Mouse (Mus musculus): ENCODE measurements around the gene Des. TPM values are rescaled to one million over a fixed set of nuclear protein-coding genes. Genes with fewer than 3 reads are reported as not detected.

Gene Des
- polyA plus RNA-seq, 1 experiment from 2014 or later = 13.8 TPM

DNA sequence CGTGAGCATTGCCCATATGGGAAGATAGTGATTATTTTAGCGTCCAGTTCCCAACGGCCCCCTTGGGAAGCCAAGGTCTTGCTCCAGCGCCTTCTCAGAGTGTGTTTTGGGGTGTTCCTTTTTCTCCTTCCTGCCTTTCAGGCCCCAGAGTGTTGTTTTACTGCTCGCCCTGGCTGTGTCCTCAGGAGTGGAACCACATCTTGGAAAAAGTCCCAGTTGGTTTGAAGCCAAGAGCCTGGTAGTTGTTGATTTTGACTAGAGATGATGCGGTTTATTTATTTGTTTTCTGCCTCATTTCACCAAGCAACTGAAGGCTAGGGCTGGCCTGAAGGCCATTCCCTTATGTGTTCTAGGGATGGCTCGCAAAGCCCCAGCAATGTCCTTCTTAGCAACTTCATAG is 2.9 kb upstream of the Des start:
- H3K4me2 ChIP-seq = no peak overlapping the region
- H3K9ac ChIP-seq = no peak overlapping the region
- no peaks in the 10 kb centered on the region for H3K9me3 ChIP-seq
- peaks cover 44% of the 10 kb centered on the region for H3K27me3 ChIP-seq
- ATAC-seq (ENCODE audit: insufficient number of reproducible peaks, insufficient read depth, low FRiP score, low TSS enrichment, low read depth) = no peak
- 70% methylated on average over 7 of the region's 7 CpGs for WGBS
- H3K4me3 ChIP-seq = no peak overlapping the region
- peaks cover 26% of the 10 kb centered on the region for H3K4me1 ChIP-seq
- H3K27ac ChIP-seq = no peak overlapping the region
- H3K36me3 ChIP-seq = no peaks in the 10 kb centered on the region

DNA sequence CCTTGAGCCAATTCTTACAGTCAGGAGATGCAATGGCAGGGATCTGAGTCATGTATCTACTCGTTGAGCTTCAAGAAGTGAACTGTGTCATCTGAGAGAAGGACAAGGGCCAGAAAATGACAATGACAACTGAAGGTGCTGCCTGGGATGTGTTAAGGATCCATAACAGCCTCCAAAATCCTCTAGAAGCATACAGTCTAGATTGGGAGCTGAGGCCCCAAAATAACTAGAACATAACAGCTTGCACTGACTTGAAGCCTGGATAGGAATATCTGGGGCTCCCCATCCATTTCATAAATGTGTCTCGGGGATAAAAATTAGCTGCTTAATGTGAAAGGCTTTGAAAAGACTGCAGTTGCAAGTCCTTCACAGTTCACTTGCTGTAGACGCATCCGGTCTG is 2.1 kb upstream of the Des start:
- peaks cover 46% of the 10 kb centered on the region for H3K27me3 ChIP-seq
- H3K9me3 ChIP-seq = no peaks in the 10 kb centered on the region
- no peak overlapping the region for H3K4me2 ChIP-seq
- no peak overlapping the region for H3K4me3 ChIP-seq
- ATAC-seq (ENCODE audit: insufficient number of reproducible peaks, insufficient read depth, low FRiP score, low TSS enrichment, low read depth) = no peak
- no peak overlapping the region for H3K27ac ChIP-seq
- WGBS = 86% methylated on average over 4 of the region's 4 CpGs
- peaks cover 26% of the 10 kb centered on the region for H3K4me1 ChIP-seq
- no peaks in the 10 kb centered on the region for H3K36me3 ChIP-seq
- no peak overlapping the region for H3K9ac ChIP-seq

DNA sequence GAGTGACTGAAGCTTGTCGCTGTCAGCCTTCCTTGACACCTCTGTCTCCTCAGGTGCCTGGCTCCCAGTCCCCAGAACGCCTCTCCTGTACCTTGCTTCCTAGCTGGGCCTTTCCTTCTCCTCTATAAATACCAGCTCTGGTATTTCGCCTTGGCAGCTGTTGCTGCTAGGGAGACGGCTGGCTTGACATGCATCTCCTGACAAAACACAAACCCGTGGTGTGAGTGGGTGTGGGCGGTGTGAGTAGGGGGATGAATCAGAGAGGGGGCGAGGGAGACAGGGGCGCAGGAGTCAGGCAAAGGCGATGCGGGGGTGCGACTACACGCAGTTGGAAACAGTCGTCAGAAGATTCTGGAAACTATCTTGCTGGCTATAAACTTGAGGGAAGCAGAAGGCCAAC is 783 bp upstream of the Des start:
- Histone ChIP-seq H3K4me2 (peak overlapping the region; percentile 5; the same call in 1 of the 2 replicates), H3K4me1 (peaks cover 26% of the 10 kb centered on the region), H3K27ac (no peak overlapping the region), H3K9me3 (no peaks in the 10 kb centered on the region), H3K4me3 (no peak overlapping the region), H3K27me3 (peaks cover 46% of the 10 kb centered on the region), H3K9ac (no peak overlapping the region), H3K36me3 (no peaks in the 10 kb centered on the region)
- WGBS = 72% methylated on average over 13 of the region's 13 CpGs
- no peak for ATAC-seq (ENCODE audit: insufficient number of reproducible peaks, insufficient read depth, low FRiP score, low TSS enrichment, low read depth)

DNA sequence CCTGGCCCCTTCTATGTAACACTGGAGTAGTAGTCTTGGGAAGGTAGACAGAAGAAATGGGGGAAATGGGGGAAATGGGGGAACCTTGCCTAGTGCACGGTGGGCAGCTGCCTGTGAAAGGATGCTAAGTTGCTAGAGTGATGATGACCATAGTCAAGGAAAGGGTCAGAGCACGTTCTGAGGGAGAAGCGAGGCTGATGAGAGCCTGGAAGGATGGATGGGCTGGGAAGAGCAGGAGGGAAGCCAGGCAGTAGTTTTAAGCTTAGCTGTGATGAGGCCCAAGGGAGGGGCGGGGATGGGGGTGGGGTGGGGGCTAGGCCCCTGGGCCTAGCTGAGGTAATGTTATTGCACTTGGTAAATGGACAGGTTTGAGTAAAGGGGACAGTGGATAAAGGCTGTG is 994 bp downstream of the Des start:
- peak overlapping the region; percentile 41 for H3K4me3 ChIP-seq
- no peaks in the 10 kb centered on the region for H3K36me3 ChIP-seq
- H3K4me1 ChIP-seq = peaks cover 32% of the 10 kb centered on the region
- 55% methylated on average over 4 of the region's 4 CpGs for WGBS
- ATAC-seq (ENCODE audit: insufficient number of reproducible peaks, insufficient read depth, low FRiP score, low TSS enrichment, low read depth) = no peak
- H3K4me2 ChIP-seq = peak overlapping the region; percentile 55; the same call in 1 of the 2 replicates
- no peak overlapping the region for H3K27ac ChIP-seq
- H3K9ac ChIP-seq = no peak overlapping the region
- peaks cover 51% of the 10 kb centered on the region for H3K27me3 ChIP-seq
- no peaks in the 10 kb centered on the region for H3K9me3 ChIP-seq

DNA sequence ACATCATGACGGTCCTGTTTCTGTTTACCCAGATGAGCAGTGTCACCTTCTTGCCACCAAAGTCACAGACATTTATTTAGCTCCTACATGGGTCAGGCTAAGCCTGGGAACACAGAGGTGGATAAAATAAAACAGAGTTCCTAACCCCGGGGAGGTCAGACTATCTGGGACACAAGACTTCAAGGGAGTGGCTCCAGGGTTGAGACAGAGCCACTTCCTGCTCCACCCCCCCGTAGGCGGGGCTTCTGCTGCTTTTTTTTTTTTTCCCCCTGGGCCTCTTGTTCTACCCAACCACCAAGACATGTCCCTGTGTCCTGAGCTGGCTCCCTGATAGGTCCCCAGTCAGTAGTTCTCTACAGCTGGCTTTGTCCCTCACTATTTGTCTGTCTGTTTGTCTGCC is 1.6 kb downstream of the Des start:
- H3K4me3 ChIP-seq = no peak overlapping the region
- WGBS = 36% methylated on average over 4 of the region's 4 CpGs
- no peaks in the 10 kb centered on the region for H3K36me3 ChIP-seq
- no peak for ATAC-seq (ENCODE audit: insufficient number of reproducible peaks, insufficient read depth, low FRiP score, low TSS enrichment, low read depth)
- no peaks in the 10 kb centered on the region for H3K9me3 ChIP-seq
- H3K4me2 ChIP-seq = no peak overlapping the region
- H3K27me3 ChIP-seq = peaks cover 51% of the 10 kb centered on the region
- H3K4me1 ChIP-seq = peaks cover 32% of the 10 kb centered on the region
- no peak overlapping the region for H3K27ac ChIP-seq
- H3K9ac ChIP-seq = no peak overlapping the region

DNA sequence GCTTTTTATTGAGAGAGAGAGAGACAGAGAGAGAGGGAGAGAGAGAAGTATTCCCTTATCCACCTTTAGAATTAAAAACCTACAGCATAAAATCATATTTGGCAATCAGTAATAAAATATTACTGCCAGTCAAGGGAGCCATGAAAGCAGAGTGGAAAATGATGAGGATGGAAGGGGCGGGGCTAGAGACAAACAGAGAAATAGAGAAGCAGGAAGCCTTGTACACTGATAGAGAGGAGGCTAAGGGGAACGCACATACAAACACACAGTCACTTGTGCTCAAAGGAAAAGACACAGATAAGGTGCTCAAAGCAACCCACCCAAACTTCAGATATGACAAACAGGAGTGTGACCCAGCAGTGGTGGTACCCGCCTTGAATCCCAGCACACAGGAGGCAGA is 3.7 kb downstream of the Des start:
- no peak for ATAC-seq (ENCODE audit: insufficient number of reproducible peaks, insufficient read depth, low FRiP score, low TSS enrichment, low read depth)
- 89% methylated on average over 3 of the region's 3 CpGs for WGBS
- no peak overlapping the region for H3K4me3 ChIP-seq
- no peaks in the 10 kb centered on the region for H3K36me3 ChIP-seq
- peaks cover 40% of the 10 kb centered on the region for H3K27me3 ChIP-seq
- no peak overlapping the region for H3K4me2 ChIP-seq
- peaks cover 29% of the 10 kb centered on the region for H3K4me1 ChIP-seq
- H3K27ac ChIP-seq = no peak overlapping the region
- no peak overlapping the region for H3K9ac ChIP-seq
- H3K9me3 ChIP-seq = no peaks in the 10 kb centered on the region

DNA sequence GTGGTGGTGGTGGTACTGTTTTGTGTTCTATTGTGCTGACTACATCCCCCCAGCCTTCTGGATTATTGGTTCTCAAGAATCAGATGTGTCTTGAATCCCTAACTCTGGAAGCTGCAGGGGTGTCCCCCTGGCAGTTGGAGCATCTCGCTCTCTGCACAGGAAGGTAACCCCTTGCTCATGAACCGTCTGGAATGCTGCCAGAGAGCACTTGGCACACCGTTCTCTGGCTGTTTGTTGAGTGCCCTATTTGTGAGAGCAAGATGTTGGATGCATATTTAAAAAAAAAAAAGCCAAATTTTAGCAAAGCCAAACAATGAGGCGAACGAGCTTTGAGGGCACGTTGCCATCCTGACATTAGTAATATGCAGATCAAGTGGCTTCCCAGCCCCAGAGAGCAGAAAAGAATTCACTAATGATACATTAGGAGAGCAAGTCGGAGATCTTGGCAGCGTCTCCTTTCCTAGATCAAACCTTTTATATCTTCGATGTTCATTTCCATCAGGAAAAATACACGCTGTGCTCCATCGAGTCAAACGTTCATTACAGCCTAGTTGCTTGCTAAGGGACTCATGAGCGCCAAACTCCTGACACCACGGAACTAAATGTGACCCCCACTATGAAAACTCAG is 5.5 kb downstream of the Des start:
- H3K4me1 ChIP-seq = peaks cover 19% of the 10 kb centered on the region
- no peak overlapping the region for H3K4me2 ChIP-seq
- no peaks in the 10 kb centered on the region for H3K36me3 ChIP-seq
- ATAC-seq (ENCODE audit: insufficient number of reproducible peaks, insufficient read depth, low FRiP score, low TSS enrichment, low read depth) = no peak
- no peaks in the 10 kb centered on the region for H3K9me3 ChIP-seq
- WGBS = 71% methylated on average over 14 of the region's 14 CpGs
- peaks cover 35% of the 10 kb centered on the region for H3K27me3 ChIP-seq
- no peak overlapping the region for H3K4me3 ChIP-seq
- no peak overlapping the region for H3K9ac ChIP-seq
- no peak overlapping the region for H3K27ac ChIP-seq

DNA sequence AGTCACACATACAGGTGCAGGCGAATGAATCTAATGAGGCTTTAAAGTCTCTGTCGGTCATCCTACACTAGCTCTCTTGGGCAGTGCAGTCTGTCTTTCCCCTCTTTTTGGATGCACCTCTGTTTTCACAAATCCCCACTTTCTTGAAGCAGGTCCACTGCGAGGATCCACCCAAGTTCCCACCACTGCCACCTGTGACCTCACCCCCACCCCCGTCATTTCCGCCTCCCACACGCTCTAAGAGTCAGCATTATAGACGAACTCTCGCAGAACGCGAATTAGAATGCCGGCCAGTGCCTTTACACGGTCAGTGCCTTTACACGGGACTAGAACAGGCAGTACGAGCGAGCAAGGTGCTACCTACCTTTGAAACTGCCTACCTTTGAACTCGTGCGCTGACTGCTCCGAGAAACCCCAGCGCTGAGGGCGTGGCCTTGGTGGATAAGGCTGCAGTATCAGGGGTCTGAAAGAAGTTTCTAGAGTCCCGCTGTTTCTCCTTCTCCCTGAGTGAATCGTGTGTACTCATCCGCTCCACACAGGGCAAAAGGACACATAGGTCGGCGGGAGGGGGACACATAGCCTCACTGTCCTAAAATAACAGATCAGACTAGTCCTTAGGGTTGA is 9.3 kb downstream of the Des start:
- WGBS = 49% methylated on average over 25 of the region's 25 CpGs
- Histone ChIP-seq H3K9ac (no peak overlapping the region), H3K27me3 (peaks cover 20% of the 10 kb centered on the region), H3K4me2 (no peak overlapping the region), H3K36me3 (no peaks in the 10 kb centered on the region), H3K9me3 (no peaks in the 10 kb centered on the region), H3K27ac (no peak overlapping the region), H3K4me3 (no peak overlapping the region), H3K4me1 (peaks cover 19% of the 10 kb centered on the region)
- ATAC-seq (ENCODE audit: insufficient number of reproducible peaks, insufficient read depth, low FRiP score, low TSS enrichment, low read depth) = no peak

DNA sequence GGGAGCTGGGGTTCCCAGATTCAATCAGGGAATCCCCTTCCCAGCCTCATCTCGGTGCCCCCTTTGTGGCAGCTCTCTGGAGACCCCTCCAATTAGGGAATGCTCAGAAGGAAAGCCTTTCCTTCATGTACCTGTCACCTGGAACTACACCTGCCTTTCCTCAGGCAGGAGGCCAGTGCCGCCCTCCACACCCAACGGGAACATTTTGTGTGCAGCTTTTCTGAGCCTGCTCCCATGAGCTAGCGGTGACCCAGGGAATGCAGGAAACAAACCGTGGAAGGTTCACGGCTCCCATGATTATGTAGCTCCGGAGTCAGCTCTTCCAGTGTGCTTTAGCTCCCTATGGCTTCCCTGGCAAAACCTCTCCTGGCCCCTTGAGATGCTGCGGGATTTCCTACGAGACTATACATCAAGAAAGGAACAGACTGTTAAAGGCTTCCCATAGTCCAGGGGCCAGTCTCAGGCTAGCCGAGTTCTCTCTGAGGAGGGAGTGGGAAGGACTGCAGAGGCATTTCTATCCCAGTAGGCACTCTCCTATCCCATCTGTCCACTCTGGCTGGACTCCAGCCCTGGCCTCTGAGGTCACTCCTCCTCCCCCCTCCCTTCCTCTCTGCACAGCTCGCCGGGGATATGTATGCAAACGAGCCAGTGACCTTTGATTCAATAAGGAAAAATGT is 10.0 kb downstream of the Des start:
- WGBS = 40% methylated on average over 13 of the region's 13 CpGs
- no peak for ATAC-seq (ENCODE audit: insufficient number of reproducible peaks, insufficient read depth, low FRiP score, low TSS enrichment, low read depth)

DNA sequence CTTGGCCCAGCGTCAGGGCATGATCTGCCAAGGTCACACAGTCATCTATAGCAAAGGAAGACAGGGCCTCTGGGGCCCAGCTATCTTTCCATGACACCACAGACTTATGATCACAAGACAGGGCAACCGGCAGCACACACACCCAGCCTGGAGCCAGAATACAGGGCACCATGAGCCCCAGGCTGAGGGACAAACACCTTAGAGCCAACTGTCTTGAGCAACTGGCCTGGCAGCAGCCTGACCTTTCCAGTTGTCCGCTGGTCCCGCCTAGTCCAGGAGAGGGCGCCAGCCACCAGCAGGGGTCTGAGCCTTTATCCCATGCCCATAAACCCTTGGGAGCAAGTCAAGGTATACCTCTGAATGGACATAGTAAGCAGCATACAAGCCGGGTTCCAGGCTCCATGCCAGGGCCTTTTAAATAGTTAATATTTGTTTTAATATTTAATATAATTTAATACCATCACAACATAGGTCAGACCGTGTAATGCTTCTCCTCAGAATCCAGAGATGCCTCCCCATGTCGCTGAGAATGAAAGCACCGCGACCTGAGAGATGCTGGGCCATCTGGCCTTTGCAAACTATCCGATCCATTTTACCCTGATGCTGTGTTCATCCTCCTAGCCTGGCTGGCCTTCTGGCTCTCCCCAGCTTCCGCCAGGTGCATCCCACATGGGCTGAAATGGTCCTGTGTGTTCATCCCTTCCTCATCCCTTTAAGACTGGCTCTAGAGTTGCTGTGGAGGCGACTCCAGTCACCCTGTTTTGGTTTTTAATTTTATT is 11.4 kb downstream of the Des start:
- Histone ChIP-seq H3K9me3 (no peaks in the 10 kb centered on the region), H3K27me3 (peaks cover 35% of the 10 kb centered on the region), H3K4me1 (peaks cover 24% of the 10 kb centered on the region), H3K4me2 (no peak overlapping the region), H3K9ac (no peak overlapping the region), H3K27ac (no peak overlapping the region), H3K4me3 (no peak overlapping the region), H3K36me3 (no peaks in the 10 kb centered on the region)
- WGBS = 49% methylated on average over 13 of the region's 13 CpGs
- ATAC-seq (ENCODE audit: insufficient number of reproducible peaks, insufficient read depth, low FRiP score, low TSS enrichment, low read depth) = no peak

More for the DNA sequence above, 10.0 kb downstream of the Des start:
- Histone ChIP-seq H3K27me3 (peaks cover 25% of the 10 kb centered on the region), H3K36me3 (no peaks in the 10 kb centered on the region), H3K4me2 (no peak overlapping the region), H3K4me1 (peaks cover 25% of the 10 kb centered on the region), H3K27ac (no peak overlapping the region), H3K4me3 (no peak overlapping the region), H3K9ac (no peak overlapping the region), H3K9me3 (no peaks in the 10 kb centered on the region)

DNA sequence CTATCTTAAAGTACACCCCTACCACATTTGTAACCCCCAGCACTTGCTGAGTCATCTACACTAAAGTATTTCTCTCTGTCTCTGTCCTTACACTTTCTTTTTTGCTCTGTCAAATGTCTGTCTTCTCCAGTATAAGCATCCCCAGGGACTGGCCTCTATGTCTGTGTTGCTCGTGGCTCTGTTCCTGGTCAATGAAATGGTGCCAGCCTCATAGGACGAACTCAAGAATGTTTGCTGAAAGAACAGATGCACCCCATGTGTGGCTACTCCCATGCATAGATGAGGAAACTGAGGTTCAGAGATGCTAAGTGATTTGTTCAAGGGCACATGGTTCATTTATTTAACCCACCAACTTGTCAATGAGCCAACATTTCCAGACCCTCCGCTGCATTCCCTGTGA is 12.3 kb downstream of the Des start:
- Histone ChIP-seq H3K4me3 (no peak overlapping the region), H3K4me1 (peaks cover 24% of the 10 kb centered on the region), H3K4me2 (no peak overlapping the region), H3K9ac (no peak overlapping the region), H3K36me3 (no peaks in the 10 kb centered on the region), H3K27me3 (peaks cover 35% of the 10 kb centered on the region), H3K9me3 (no peaks in the 10 kb centered on the region), H3K27ac (no peak overlapping the region)
- no peak for ATAC-seq (ENCODE audit: insufficient number of reproducible peaks, insufficient read depth, low FRiP score, low TSS enrichment, low read depth)
- WGBS = 77% methylated on average over 3 of the region's 3 CpGs

All from embryonic facial prominence, embryonic 13.5 days (tissue).